Mouse (Mus musculus): ENCODE results near the gene Bloc1s1. TPM values are rescaled to one million over a fixed set of nuclear protein-coding genes. Genes with fewer than 3 reads are reported as not detected.

The Bloc1s1 gene
- polyA plus RNA-seq, 1 experiment from 2014 or later = 216 TPM

DNA sequence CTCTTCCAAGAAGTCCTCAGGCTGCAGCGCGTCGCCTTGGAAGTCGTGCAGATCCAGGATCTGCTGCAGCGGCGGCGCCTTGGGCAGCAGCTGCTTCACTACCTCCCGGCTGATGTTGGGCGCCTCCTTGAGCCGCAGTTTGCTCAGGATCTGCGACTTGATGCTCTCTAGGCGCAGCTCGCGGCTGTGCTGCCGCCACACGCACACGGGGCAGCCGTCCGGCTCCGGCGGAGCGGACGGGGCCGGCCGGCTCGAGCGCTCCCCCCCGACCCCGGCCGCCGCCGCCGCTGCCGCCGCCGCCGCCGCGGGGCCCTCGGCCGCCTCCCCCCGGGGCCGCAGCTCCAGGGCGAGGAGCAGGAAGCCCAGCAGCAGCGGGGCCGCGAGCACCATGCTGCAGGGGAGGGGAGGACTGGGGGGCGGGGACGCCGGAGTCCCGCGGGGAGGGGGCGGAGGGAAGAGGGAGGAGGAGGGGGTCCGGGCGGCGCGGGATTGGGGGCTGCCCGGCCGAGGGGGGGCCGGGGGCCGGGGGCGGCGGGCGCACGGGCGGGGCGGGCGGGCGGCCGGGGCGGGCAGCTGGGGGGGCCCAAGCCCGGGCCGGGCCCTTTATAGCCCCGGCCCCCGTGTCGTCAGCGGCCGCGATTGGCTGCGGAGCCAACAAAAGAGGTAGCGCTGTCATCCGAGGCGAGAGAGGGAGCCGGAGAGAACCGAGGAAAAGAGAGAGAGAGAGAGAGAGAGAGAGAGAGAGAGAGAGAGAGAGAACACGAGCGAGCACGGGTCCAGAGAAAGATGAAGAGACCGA lies 32.3 kb downstream of the Bloc1s1 start, which contains the start of gene Gdf11:
Gene Gdf11, minus strand, starts transcription at position 423 of the 799 bp plus-strand sequence.
- H3K4me2 ChIP-seq (ENCODE audit: low read depth, low read length) = peak within 1 kb of the TSS; percentile 96
- under 1% methylated on average over 53 of the region's 89 CpGs for WGBS
- peaks cover 11% of the 10 kb centered on the region; the same call in 1 of the 2 replicates for H3K27me3 ChIP-seq (ENCODE audit: control insufficient read depth, insufficient read depth, low read depth, low read length)
- peak; percentile 79 for ATAC-seq (ENCODE audit: low read depth)
- H3K4me1 ChIP-seq (replicated peaks; ENCODE audit: control insufficient read depth, insufficient read depth, low read length) = peaks cover 29% of the 10 kb centered on the region
- no peaks in the 10 kb centered on the region for H3K36me3 ChIP-seq (ENCODE audit: control insufficient read depth, insufficient read depth, low read length)
- peak within 1 kb of the TSS; percentile 84 for H3K27ac ChIP-seq (ENCODE audit: low read length)
- H3K9ac ChIP-seq (ENCODE audit: low read length) = peak within 1 kb of the TSS; percentile 78
- peak within 1 kb of the TSS; percentile 79 for H3K4me3 ChIP-seq (ENCODE audit: low read length)
- H3K9me3 ChIP-seq (ENCODE audit: control insufficient read depth, low read length) = no peaks in the 10 kb centered on the region

DNA sequence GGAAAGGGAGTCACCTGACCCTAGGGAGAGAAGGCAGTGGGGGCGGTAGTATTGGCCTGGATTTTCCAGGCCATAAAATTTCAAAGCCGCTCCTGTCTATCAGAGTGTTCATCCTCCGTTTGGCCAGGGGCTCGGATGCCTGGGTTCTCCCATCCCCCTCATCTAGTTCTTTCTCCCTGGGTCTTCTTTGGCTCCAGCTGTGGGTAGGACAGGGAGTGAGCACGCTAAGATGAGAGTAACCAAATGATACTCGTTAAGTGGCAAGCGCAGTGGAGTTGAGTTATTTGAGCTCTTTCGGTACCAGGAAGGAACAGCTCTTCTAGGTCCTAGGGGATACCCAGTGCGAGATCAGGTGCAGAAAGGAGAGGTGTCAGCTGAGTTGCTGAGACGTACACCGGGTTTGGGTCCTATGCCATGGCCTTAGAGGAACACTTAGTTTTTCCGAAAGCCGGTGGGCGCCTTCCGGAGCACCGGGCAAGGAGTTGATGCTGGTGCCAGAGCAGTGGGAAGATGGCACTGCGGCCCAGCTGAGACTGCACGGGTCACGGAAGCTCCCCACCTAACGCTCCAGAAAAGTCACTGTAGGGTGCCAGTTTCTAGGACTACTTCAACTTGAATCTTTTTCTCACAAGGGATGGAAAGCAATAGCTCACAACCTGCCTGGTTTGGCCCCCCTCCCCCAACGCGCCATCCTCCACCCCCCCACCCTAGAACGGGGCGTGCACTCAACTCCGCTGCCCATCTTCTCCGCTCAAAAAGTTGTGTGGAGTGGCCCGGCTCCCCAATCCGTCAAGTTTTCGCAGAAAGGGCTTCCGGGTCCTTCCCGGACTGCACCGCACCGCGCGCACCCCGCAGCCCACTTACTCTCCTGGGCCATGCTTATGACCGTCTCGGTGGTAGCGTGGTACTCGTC lies 33.2 kb downstream of the Bloc1s1 start:
- WGBS = under 1% methylated on average over 40 of the region's 40 CpGs
- Histone ChIP-seq H3K36me3 (ENCODE audit: control insufficient read depth, insufficient read depth, low read length) (no peaks in the 10 kb centered on the region), H3K9ac (ENCODE audit: low read length) (peak overlapping the region; percentile 78), H3K4me1 (replicated peaks; ENCODE audit: control insufficient read depth, insufficient read depth, low read length) (peaks cover 22% of the 10 kb centered on the region), H3K27me3 (ENCODE audit: control insufficient read depth, insufficient read depth, low read depth, low read length) (peaks cover 7% of the 10 kb centered on the region; the same call in 1 of the 2 replicates), H3K9me3 (ENCODE audit: control insufficient read depth, low read length) (no peaks in the 10 kb centered on the region), H3K27ac (ENCODE audit: low read length) (peak overlapping the region; percentile 84), H3K4me2 (ENCODE audit: low read depth, low read length) (peak overlapping the region; percentile 96), H3K4me3 (ENCODE audit: low read length) (peak overlapping the region; percentile 79)
- ATAC-seq (ENCODE audit: low read depth) = no peak; the same call in 1 of the 2 replicates

- Histone ChIP-seq H3K36me3 (ENCODE audit: control insufficient read depth, insufficient read depth, low read length) (no peaks in the 10 kb centered on the region), H3K9ac (ENCODE audit: low read length) (no peak overlapping the region; the same call in 1 of the 2 replicates), H3K27ac (ENCODE audit: low read length) (no peak overlapping the region), H3K9me3 (ENCODE audit: control insufficient read depth, low read length) (no peaks in the 10 kb centered on the region), H3K27me3 (ENCODE audit: control insufficient read depth, insufficient read depth, low read depth, low read length) (peaks cover 7% of the 10 kb centered on the region; the same call in 1 of the 2 replicates), H3K4me2 (ENCODE audit: low read depth, low read length) (peak overlapping the region; percentile 96), H3K4me3 (ENCODE audit: low read length) (peak overlapping the region; percentile 79; the same call in 1 of the 2 replicates), H3K4me1 (replicated peaks; ENCODE audit: control insufficient read depth, insufficient read depth, low read length) (peaks cover 19% of the 10 kb centered on the region)
- no peak for ATAC-seq (ENCODE audit: low read depth)
- WGBS = 29% methylated on average over 2 of the region's 2 CpGs
Observed at GRCm38 (mm10) chr10:128889846-128890245, 34.0 kb downstream of the Bloc1s1 start.

GRCm38 (mm10) chr10:128888941-128889827 lies 34.7 kb downstream of the Bloc1s1 start:
- Histone ChIP-seq H3K27me3 (ENCODE audit: control insufficient read depth, insufficient read depth, low read depth, low read length) (peaks cover 4% of the 10 kb centered on the region; the same call in 1 of the 2 replicates), H3K4me2 (ENCODE audit: low read depth, low read length) (peak overlapping the region; percentile 51), H3K4me1 (replicated peaks; ENCODE audit: control insufficient read depth, insufficient read depth, low read length) (peaks cover 19% of the 10 kb centered on the region), H3K4me3 (ENCODE audit: low read length) (peak overlapping the region; percentile 35), H3K36me3 (ENCODE audit: control insufficient read depth, insufficient read depth, low read length) (no peaks in the 10 kb centered on the region), H3K9me3 (ENCODE audit: control insufficient read depth, low read length) (no peaks in the 10 kb centered on the region), H3K9ac (ENCODE audit: low read length) (peak overlapping the region; percentile 57), H3K27ac (ENCODE audit: low read length) (no peak overlapping the region)
- peak; percentile 30 for ATAC-seq (ENCODE audit: low read depth)
- WGBS = 4% methylated on average over 7 of the region's 7 CpGs

DNA sequence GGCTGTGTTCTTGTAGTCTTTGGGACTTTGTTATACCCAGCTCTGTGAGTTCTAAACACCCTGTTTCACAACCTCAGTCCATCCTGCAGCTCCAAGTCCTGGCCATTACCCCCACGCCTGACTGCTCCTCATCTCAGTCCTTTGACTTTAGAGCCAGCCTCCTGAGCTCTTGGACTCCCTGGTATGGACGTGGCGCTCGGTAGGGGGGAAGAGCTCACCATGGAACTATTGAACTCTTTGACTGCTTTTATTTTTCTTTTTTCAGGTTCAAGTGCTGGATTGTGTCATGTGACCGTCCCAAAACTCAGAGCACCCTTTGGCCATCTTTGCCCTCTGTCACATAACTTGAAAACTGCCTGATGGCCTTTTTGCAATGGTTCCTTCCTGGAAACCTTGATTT lies 41.8 kb downstream of the Bloc1s1 start:
- Histone ChIP-seq H3K4me1 (replicated peaks; ENCODE audit: control insufficient read depth, insufficient read depth, low read length) (no peaks in the 10 kb centered on the region), H3K27me3 (ENCODE audit: control insufficient read depth, insufficient read depth, low read depth, low read length) (no peaks in the 10 kb centered on the region), H3K4me2 (ENCODE audit: low read depth, low read length) (no peak overlapping the region), H3K36me3 (ENCODE audit: control insufficient read depth, insufficient read depth, low read length) (peaks cover 9% of the 10 kb centered on the region), H3K4me3 (ENCODE audit: low read length) (no peak overlapping the region), H3K9ac (ENCODE audit: low read length) (no peak overlapping the region), H3K27ac (ENCODE audit: low read length) (no peak overlapping the region), H3K9me3 (ENCODE audit: control insufficient read depth, low read length) (no peaks in the 10 kb centered on the region)
- no peak for ATAC-seq (ENCODE audit: low read depth)
- WGBS = 87% methylated on average over 5 of the region's 5 CpGs

- no peaks in the 10 kb centered on the region for H3K27me3 ChIP-seq (ENCODE audit: control insufficient read depth, insufficient read depth, low read depth, low read length)
- H3K4me3 ChIP-seq (ENCODE audit: low read length) = no peak overlapping the region
- no peaks in the 10 kb centered on the region for H3K4me1 ChIP-seq (replicated peaks; ENCODE audit: control insufficient read depth, insufficient read depth, low read length)
- H3K9ac ChIP-seq (ENCODE audit: low read length) = no peak overlapping the region
- peaks cover 15% of the 10 kb centered on the region for H3K36me3 ChIP-seq (ENCODE audit: control insufficient read depth, insufficient read depth, low read length)
- H3K4me2 ChIP-seq (ENCODE audit: low read depth, low read length) = no peak overlapping the region
- no peak for ATAC-seq (ENCODE audit: low read depth)
- H3K27ac ChIP-seq (ENCODE audit: low read length) = no peak overlapping the region
- WGBS = 90% methylated on average over 2 of the region's 2 CpGs
- H3K9me3 ChIP-seq (ENCODE audit: control insufficient read depth, low read length) = no peaks in the 10 kb centered on the region
Observed at GRCm38 (mm10) chr10:128878811-128879210, 45.0 kb downstream of the Bloc1s1 start.

DNA sequence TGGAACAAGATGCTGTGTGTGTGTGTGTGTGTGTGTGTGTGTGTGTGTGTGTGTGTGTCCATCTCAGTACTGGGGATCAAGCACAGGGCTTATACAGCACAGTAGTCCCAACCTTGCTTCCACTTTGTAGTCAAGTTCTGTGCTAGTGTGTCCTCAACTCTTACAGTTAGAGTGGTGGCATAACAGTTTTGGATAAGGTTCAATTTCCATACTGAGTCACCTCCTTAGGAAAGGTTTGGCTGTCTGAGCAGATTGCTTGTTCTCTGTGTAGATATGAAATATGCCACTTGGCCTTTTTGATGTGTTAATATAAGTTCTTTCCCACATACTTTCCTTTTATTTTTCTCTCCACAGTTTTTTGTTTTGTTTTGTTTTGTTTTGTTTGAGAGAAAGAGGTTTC lies 45.5 kb downstream of the Bloc1s1 start:
- Histone ChIP-seq H3K27me3 (ENCODE audit: control insufficient read depth, insufficient read depth, low read depth, low read length) (no peaks in the 10 kb centered on the region), H3K4me2 (ENCODE audit: low read depth, low read length) (no peak overlapping the region), H3K4me3 (ENCODE audit: low read length) (no peak overlapping the region), H3K4me1 (replicated peaks; ENCODE audit: control insufficient read depth, insufficient read depth, low read length) (no peaks in the 10 kb centered on the region), H3K9me3 (ENCODE audit: control insufficient read depth, low read length) (no peaks in the 10 kb centered on the region), H3K9ac (ENCODE audit: low read length) (no peak overlapping the region), H3K36me3 (ENCODE audit: control insufficient read depth, insufficient read depth, low read length) (peaks cover 20% of the 10 kb centered on the region), H3K27ac (ENCODE audit: low read length) (no peak overlapping the region)
- no peak for ATAC-seq (ENCODE audit: low read depth)

DNA sequence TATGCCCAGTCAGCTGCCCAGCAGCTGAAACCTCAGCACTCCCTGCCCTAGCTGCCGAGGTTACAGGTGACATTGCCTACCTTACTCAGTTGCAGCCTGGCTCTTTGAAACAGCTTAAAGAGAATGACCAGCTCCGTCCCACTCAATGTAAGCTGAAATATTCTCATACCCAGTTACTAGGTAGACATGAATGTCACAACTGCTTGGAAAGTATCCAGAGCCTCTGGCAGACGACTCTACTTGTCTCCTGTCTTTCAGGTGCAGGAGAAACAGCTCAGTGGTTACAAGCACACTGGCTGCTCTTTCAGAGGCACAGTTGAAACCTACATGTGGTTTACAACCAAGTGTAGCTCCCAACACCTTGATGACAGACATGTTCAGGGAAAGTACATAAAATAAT lies 53.5 kb downstream of the Bloc1s1 start:
- Histone ChIP-seq H3K4me3 (ENCODE audit: low read length) (no peak overlapping the region), H3K9me3 (ENCODE audit: control insufficient read depth, low read length) (no peaks in the 10 kb centered on the region), H3K4me2 (ENCODE audit: low read depth, low read length) (no peak overlapping the region), H3K4me1 (replicated peaks; ENCODE audit: control insufficient read depth, insufficient read depth, low read length) (no peaks in the 10 kb centered on the region), H3K27me3 (ENCODE audit: control insufficient read depth, insufficient read depth, low read depth, low read length) (no peaks in the 10 kb centered on the region), H3K36me3 (ENCODE audit: control insufficient read depth, insufficient read depth, low read length) (peaks cover 38% of the 10 kb centered on the region), H3K9ac (ENCODE audit: low read length) (no peak overlapping the region), H3K27ac (ENCODE audit: low read length) (no peak overlapping the region)
- 80% methylated on average over 3 of the region's 3 CpGs for WGBS
- ATAC-seq (ENCODE audit: low read depth) = no peak

Data from lung, embryonic 16.5 days (tissue).